Mouse (Mus musculus): ENCODE results near the gene Sash1. TPM values are rescaled to one million over a fixed set of nuclear protein-coding genes. Genes with fewer than 3 reads are reported as not detected.
A peak's percentile ranks its signal among the peaks of the same experiment; 100 is the strongest.

Gene Sash1
- polyA plus RNA-seq, 1 experiment from 2014 or later: 6.5 TPM

- no peaks in the 10 kb centered on the region for H3K27me3 ChIP-seq (ENCODE audit: control insufficient read depth, insufficient read depth, low read length)
- H3K4me1 ChIP-seq (replicated peaks; ENCODE audit: control insufficient read depth, insufficient read depth, low read length): no peaks in the 10 kb centered on the region
- no peak overlapping the region for H3K9ac ChIP-seq (ENCODE audit: low read depth, low read length)
- no peak overlapping the region for H3K27ac ChIP-seq (ENCODE audit: low read depth, low read length)
- no peaks in the 10 kb centered on the region for H3K9me3 ChIP-seq (ENCODE audit: control insufficient read depth, low read length)
- no peaks in the 10 kb centered on the region for H3K36me3 ChIP-seq (ENCODE audit: control insufficient read depth, insufficient read depth, low read length)
- ATAC-seq (ENCODE audit: low FRiP score) (no peak), DNase-seq (ENCODE audit: low spot score) (no peak)
- H3K4me2 ChIP-seq (replicated peaks; ENCODE audit: low read depth, low read length): no peak overlapping the region
- H3K4me3 ChIP-seq (ENCODE audit: low read depth, low read length): no peak overlapping the region
- WGBS: 92% methylated on average over 4 of the region's 4 CpGs
These were observed 192.3 kb downstream of the Sash1 start for GRCm38 (mm10) chr10:8693561-8693960.

- no peak for DNase-seq (ENCODE audit: low spot score)
- Histone ChIP-seq H3K36me3 (ENCODE audit: control insufficient read depth, insufficient read depth, low read length) (no peaks in the 10 kb centered on the region), H3K4me2 (replicated peaks; ENCODE audit: low read depth, low read length) (no peak overlapping the region), H3K4me1 (replicated peaks; ENCODE audit: control insufficient read depth, insufficient read depth, low read length) (no peaks in the 10 kb centered on the region), H3K27ac (ENCODE audit: low read depth, low read length) (no peak overlapping the region), H3K27me3 (ENCODE audit: control insufficient read depth, insufficient read depth, low read length) (no peaks in the 10 kb centered on the region), H3K9ac (ENCODE audit: low read depth, low read length) (no peak overlapping the region), H3K9me3 (ENCODE audit: control insufficient read depth, low read length) (no peaks in the 10 kb centered on the region), H3K4me3 (ENCODE audit: low read depth, low read length) (no peak overlapping the region)
- 92% methylated on average over 2 of the region's 2 CpGs for WGBS
- no peak for ATAC-seq (ENCODE audit: low FRiP score)
These were observed 193.3 kb downstream of the Sash1 start for GRCm38 (mm10) chr10:8692531-8692930.

- no peak overlapping the region for H3K27ac ChIP-seq (ENCODE audit: low read depth, low read length)
- H3K9me3 ChIP-seq (ENCODE audit: control insufficient read depth, low read length): no peaks in the 10 kb centered on the region
- DNase-seq (ENCODE audit: low spot score) (no peak), ATAC-seq (ENCODE audit: low FRiP score) (no peak)
- H3K9ac ChIP-seq (ENCODE audit: low read depth, low read length): no peak overlapping the region
- 89% methylated on average over 1 of the region's 1 CpGs for whole genome bisulfite sequencing
- H3K36me3 ChIP-seq (ENCODE audit: control insufficient read depth, insufficient read depth, low read length): no peaks in the 10 kb centered on the region
- no peaks in the 10 kb centered on the region for H3K4me1 ChIP-seq (replicated peaks; ENCODE audit: control insufficient read depth, insufficient read depth, low read length)
- no peak overlapping the region for H3K4me2 ChIP-seq (replicated peaks; ENCODE audit: low read depth, low read length)
- H3K4me3 ChIP-seq (ENCODE audit: low read depth, low read length): no peak overlapping the region
- H3K27me3 ChIP-seq (ENCODE audit: control insufficient read depth, insufficient read depth, low read length): no peaks in the 10 kb centered on the region
These were observed 199.7 kb downstream of the Sash1 start for GRCm38 (mm10) chr10:8686219-8686618.

- Histone ChIP-seq H3K9ac (ENCODE audit: low read depth, low read length) (no peak overlapping the region), H3K27ac (ENCODE audit: low read depth, low read length) (no peak overlapping the region), H3K27me3 (ENCODE audit: control insufficient read depth, insufficient read depth, low read length) (no peaks in the 10 kb centered on the region), H3K4me1 (replicated peaks; ENCODE audit: control insufficient read depth, insufficient read depth, low read length) (no peaks in the 10 kb centered on the region), H3K9me3 (ENCODE audit: control insufficient read depth, low read length) (no peaks in the 10 kb centered on the region), H3K4me2 (replicated peaks; ENCODE audit: low read depth, low read length) (no peak overlapping the region), H3K4me3 (ENCODE audit: low read depth, low read length) (no peak overlapping the region), H3K36me3 (ENCODE audit: control insufficient read depth, insufficient read depth, low read length) (no peaks in the 10 kb centered on the region)
- DNase-seq (ENCODE audit: low spot score) (no peak), ATAC-seq (ENCODE audit: low FRiP score) (no peak)
- WGBS: 89% methylated on average over 7 of the region's 7 CpGs
These were observed 200.6 kb downstream of the Sash1 start for GRCm38 (mm10) chr10:8685269-8685668.

GRCm38 (mm10) chr10:8682900-8683299, 203.0 kb downstream of the Sash1 start:
- no peaks in the 10 kb centered on the region for H3K27me3 ChIP-seq (ENCODE audit: control insufficient read depth, insufficient read depth, low read length)
- WGBS: 24% methylated on average over 4 of the region's 4 CpGs
- no peak overlapping the region for H3K4me2 ChIP-seq (replicated peaks; ENCODE audit: low read depth, low read length)
- no peak overlapping the region for H3K4me3 ChIP-seq (ENCODE audit: low read depth, low read length)
- DNase-seq (ENCODE audit: low spot score) (peak; percentile 80), ATAC-seq (ENCODE audit: low FRiP score) (no peak)
- no peak overlapping the region for H3K27ac ChIP-seq (ENCODE audit: low read depth, low read length)
- H3K9me3 ChIP-seq (ENCODE audit: control insufficient read depth, low read length): no peaks in the 10 kb centered on the region
- no peaks in the 10 kb centered on the region for H3K36me3 ChIP-seq (ENCODE audit: control insufficient read depth, insufficient read depth, low read length)
- H3K4me1 ChIP-seq (replicated peaks; ENCODE audit: control insufficient read depth, insufficient read depth, low read length): no peaks in the 10 kb centered on the region
- H3K9ac ChIP-seq (ENCODE audit: low read depth, low read length): no peak overlapping the region

GRCm38 (mm10) chr10:8682341-8682740, 203.5 kb downstream of the Sash1 start:
- no peaks in the 10 kb centered on the region for H3K36me3 ChIP-seq (ENCODE audit: control insufficient read depth, insufficient read depth, low read length)
- H3K27ac ChIP-seq (ENCODE audit: low read depth, low read length): no peak overlapping the region
- no peaks in the 10 kb centered on the region for H3K4me1 ChIP-seq (replicated peaks; ENCODE audit: control insufficient read depth, insufficient read depth, low read length)
- H3K9me3 ChIP-seq (ENCODE audit: control insufficient read depth, low read length): no peaks in the 10 kb centered on the region
- WGBS: 73% methylated on average over 6 of the region's 6 CpGs
- no peak overlapping the region for H3K4me2 ChIP-seq (replicated peaks; ENCODE audit: low read depth, low read length)
- H3K9ac ChIP-seq (ENCODE audit: low read depth, low read length): no peak overlapping the region
- H3K4me3 ChIP-seq (ENCODE audit: low read depth, low read length): no peak overlapping the region
- DNase-seq (ENCODE audit: low spot score): no peak
- no peaks in the 10 kb centered on the region for H3K27me3 ChIP-seq (ENCODE audit: control insufficient read depth, insufficient read depth, low read length)
- no peak for ATAC-seq (ENCODE audit: low FRiP score)

GRCm38 (mm10) chr10:8676722-8677121, 209.1 kb downstream of the Sash1 start:
- Histone ChIP-seq H3K4me3 (ENCODE audit: low read depth, low read length) (no peak overlapping the region), H3K27me3 (ENCODE audit: control insufficient read depth, insufficient read depth, low read length) (no peaks in the 10 kb centered on the region), H3K4me2 (replicated peaks; ENCODE audit: low read depth, low read length) (no peak overlapping the region), H3K4me1 (replicated peaks; ENCODE audit: control insufficient read depth, insufficient read depth, low read length) (no peaks in the 10 kb centered on the region), H3K9ac (ENCODE audit: low read depth, low read length) (no peak overlapping the region), H3K9me3 (ENCODE audit: control insufficient read depth, low read length) (no peaks in the 10 kb centered on the region), H3K27ac (ENCODE audit: low read depth, low read length) (no peak overlapping the region), H3K36me3 (ENCODE audit: control insufficient read depth, insufficient read depth, low read length) (no peaks in the 10 kb centered on the region)
- 90% methylated on average over 5 of the region's 5 CpGs for WGBS
- no peak for ATAC-seq (ENCODE audit: low FRiP score)
- no peak for DNase-seq (ENCODE audit: low spot score)

Data from hindbrain, embryonic 11.5 days (tissue).